11 mouse cellular contexts compared by ENCODE assay signal in the genomic region with DNA sequence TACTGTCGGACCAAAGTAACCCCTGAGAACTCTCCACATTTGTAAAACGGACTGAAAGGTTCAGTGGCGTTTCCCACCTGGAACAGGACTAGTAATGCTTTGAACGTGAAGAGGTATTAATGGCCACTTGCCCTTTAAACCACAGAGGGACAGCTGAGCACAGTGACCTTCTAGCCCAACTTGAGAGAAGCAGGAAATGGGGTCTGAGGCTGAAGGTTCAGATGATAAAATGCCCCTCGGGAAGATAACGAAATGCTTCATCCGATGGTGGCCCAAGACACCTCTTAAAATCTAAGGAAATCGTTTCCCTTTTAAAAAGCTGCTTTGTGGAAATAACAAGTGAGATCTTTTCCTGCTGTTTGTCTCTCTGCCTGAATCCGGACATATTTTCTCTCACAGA.
DNase-seq lines count a peak whose midpoint lies in the region; ATAC-seq and TF ChIP-seq lines count a peak whose summit lies in the region.
"Had no signal": no experiment of that assay in that cellular context is flagged by ENCODE, and none has a peak within 500 bp of the region (broad histone marks: within the 10 kb centered on the region; RNA-seq: fewer than 3 reads in every experiment).

No protein-coding gene starts in this region.

- no peak for ATAC-seq in kidney, embryonic 16.5 days (ENCODE audit: low FRiP score, low TSS enrichment)

- no peak for DNase-seq in gastrocnemius, adult 2 months
- DNase-seq in gastrocnemius, adult 8-10 months (ENCODE audit: low spot score in 2 of 2) = no peak
- DNase-seq in kidney, adult 2 months = peak; percentile 44
- DNase-seq in brain, embryonic 14.5 days (ENCODE audit: low read depth) = peak; percentile 5
- peak; percentile 7 for DNase-seq in kidney, postnatal 10 days
- DNase-seq in frontal cortex, postnatal 36 days (ENCODE audit: low spot score in 2 of 2) = no peak
- DNase-seq: lung, adult 2 months; thymus, adult 18-20 months had no signal

- H3K4me1 ChIP-seq in kidney, adult 2 months (ENCODE audit: control insufficient read depth, insufficient read depth, low read length) = no peaks in the 10 kb centered on the region; the same call in 1 of the 2 replicates
- H3K4me1 ChIP-seq in kidney, embryonic 16.5 days (ENCODE audit: insufficient read depth, low read length) = no peaks in the 10 kb centered on the region
- H3K4me1 ChIP-seq: embryonic facial prominence, embryonic 13.5 days had no signal

- H3K4me2 ChIP-seq in kidney, embryonic 16.5 days (replicated peaks; ENCODE audit: low read depth, low read length) = no peak overlapping the region
- H3K4me2 ChIP-seq: embryonic facial prominence, embryonic 13.5 days had no signal

- H3K36me3 ChIP-seq in kidney, adult 2 months (ENCODE audit: control insufficient read depth, insufficient read depth, low read length) = no peaks in the 10 kb centered on the region
- no peaks in the 10 kb centered on the region for H3K36me3 ChIP-seq in kidney, embryonic 16.5 days (ENCODE audit: insufficient read depth, low read length)
- H3K36me3 ChIP-seq: embryonic facial prominence, embryonic 13.5 days; forebrain, embryonic 10.5 days had no signal

- H3K27ac ChIP-seq in gastrocnemius, adult 2 months = peak overlapping the region; percentile 75
- H3K27ac ChIP-seq in kidney, adult 2 months (ENCODE audit: insufficient read depth, low read depth, low read length) = peak overlapping the region; percentile 71
- H3K27ac ChIP-seq in kidney, embryonic 16.5 days (ENCODE audit: low read length) = no peak overlapping the region
- H3K27ac ChIP-seq: embryonic facial prominence, embryonic 13.5 days had no signal

- TF ChIP-seq POLR2A in kidney, adult 2 months (IDR thresholded peaks at IDR 0.05; ENCODE audit: low read depth, low read length) = no peak
- no peak for TF ChIP-seq POLR2A in brain, embryonic 14.5 days (IDR thresholded peaks at IDR 0.05; ENCODE audit: borderline replicate concordance, extremely low read depth, insufficient read depth, insufficient read length, poor library complexity, severe bottlenecking)

- intact Hi-C loops in gastrocnemius, adult 2 months (cut with DNase I) = no loop called here

- no peaks in the 10 kb centered on the region for H3K9me3 ChIP-seq in kidney, embryonic 16.5 days (ENCODE audit: low read length)
- H3K9me3 ChIP-seq: embryonic facial prominence, embryonic 13.5 days; forebrain, embryonic 10.5 days had no signal

- no peak for TF ChIP-seq CTCF in gastrocnemius, adult 2 months (IDR thresholded peaks at IDR 0.05)
- TF ChIP-seq CTCF in kidney, adult 2 months (conservative IDR thresholded peaks at IDR 0.05; ENCODE audit: insufficient read depth, insufficient read length, low read depth, low read length) = no peak
- no peak for TF ChIP-seq CTCF in brain, embryonic 14.5 days (IDR thresholded peaks at IDR 0.05; ENCODE audit: borderline replicate concordance, extremely low read depth, insufficient read depth, insufficient read length)

- no peaks in the 10 kb centered on the region for H3K27me3 ChIP-seq in kidney, adult 2 months (replicated peaks; ENCODE audit: control insufficient read depth, insufficient read depth, low read length)
- no peaks in the 10 kb centered on the region for H3K27me3 ChIP-seq in kidney, embryonic 16.5 days (ENCODE audit: insufficient read depth, low read length)
- H3K27me3 ChIP-seq: embryonic facial prominence, embryonic 13.5 days had no signal

- peak overlapping the region; percentile 52 for H3K4me3 ChIP-seq in gastrocnemius, adult 2 months
- H3K4me3 ChIP-seq in kidney, adult 2 months (ENCODE audit: insufficient read depth, low read depth, low read length) = no peak overlapping the region
- H3K4me3 ChIP-seq in kidney, embryonic 16.5 days (ENCODE audit: low read length) = no peak overlapping the region
- H3K4me3 ChIP-seq: embryonic facial prominence, embryonic 13.5 days; forebrain, embryonic 10.5 days had no signal

- H3K9ac ChIP-seq in kidney, embryonic 16.5 days (replicated peaks; ENCODE audit: low read length) = no peak overlapping the region
- H3K9ac ChIP-seq: embryonic facial prominence, embryonic 13.5 days had no signal

- 46% methylated on average over 9 of the region's 9 CpGs for WGBS in kidney, adult 2 months
- 49% methylated on average over 9 of the region's 9 CpGs for WGBS in kidney, embryonic 16.5 days

Comparison
In these comparisons a context has a peak if more than half of its experiments do, and no peak if none do; other contexts are left out.
1. DNase-seq: peak in kidney, adult 2 months (single experiment), brain, embryonic 14.5 days (single experiment) and kidney, postnatal 10 days (single experiment); none in gastrocnemius, adult 2 months (single experiment), gastrocnemius, adult 8-10 months (0 of 2) and frontal cortex, postnatal 36 days (0 of 2).